Mouse (Mus musculus): ENCODE measurements around the gene Armc2.
A peak's percentile ranks its signal among the peaks of the same experiment; 100 is the strongest.

Gene Armc2

GRCm38 (mm10) chr10:42010761-42011435 lies 7.3 kb downstream of the Armc2 start:
- no peak for DNase-seq

DNA sequence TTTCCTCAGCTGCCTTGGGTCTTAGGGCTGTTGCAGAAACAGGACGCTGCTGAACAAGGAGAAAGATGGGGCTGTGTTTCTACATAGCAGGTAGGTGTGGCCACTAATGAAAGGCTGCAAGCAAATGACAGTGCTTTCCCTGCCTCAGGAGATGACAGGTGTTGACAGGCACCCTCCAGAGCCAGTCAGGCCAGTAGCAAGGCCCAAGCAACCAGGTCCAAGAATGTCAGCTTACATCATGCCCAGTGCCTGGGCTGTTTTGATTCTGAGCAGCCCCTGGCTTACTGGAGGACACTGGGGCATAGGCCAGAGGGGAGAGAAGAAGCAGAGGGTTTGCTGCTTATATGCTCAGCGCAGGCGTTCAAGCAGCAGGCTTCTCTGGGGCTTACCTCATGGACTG lies 13.0 kb downstream of the Armc2 start:
- DNase-seq: peak; percentile 52 to 58

DNA sequence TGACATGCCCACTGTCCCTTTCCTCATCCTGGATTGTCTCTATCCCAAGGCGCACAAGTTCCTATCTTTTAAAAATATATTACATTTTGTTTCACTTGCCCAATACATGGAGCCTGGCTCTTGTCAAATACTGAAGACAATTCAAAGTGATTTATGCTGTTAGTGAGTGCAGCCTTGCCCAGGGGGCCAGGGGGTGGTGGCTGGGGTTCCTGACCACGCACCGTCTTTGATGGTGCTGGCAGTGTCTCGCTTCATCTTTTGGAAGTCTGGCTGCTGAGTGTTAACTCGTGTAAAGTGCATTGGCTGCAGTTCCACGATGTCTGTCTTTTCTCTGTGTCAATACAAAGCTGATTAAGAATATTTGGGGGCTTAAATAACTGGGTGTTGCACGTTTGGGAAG lies 13.6 kb downstream of the Armc2 start:
- no peak for DNase-seq

GRCm38 (mm10) chr10:42004056-42004455 lies 14.2 kb downstream of the Armc2 start:
- no peak for DNase-seq

GRCm38 (mm10) chr10:42003576-42003975 lies 14.7 kb downstream of the Armc2 start:
- no peak for DNase-seq

DNA sequence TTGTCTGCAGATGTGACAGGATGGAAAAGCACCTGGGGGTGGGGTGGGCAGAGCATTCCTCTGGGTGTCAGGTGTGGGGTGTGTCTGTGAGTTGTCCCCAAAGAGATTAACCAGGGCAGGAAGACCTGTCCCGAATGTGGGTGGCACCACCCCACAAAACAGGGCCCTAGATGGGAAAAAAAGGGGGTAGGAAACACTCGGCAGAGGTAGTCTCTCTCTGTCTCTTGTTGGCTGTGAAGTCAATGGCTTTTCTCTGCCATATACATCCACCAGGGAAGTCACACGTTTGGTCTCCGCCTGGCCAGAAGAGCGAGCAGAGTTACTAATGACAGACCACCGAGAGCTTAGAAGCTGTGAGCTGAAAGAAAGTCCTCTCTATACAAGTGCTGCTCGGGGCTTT lies 15.8 kb downstream of the Armc2 start:
- no peak for DNase-seq

GRCm38 (mm10) chr10:42001260-42001659 lies 17.0 kb downstream of the Armc2 start:
- DNase-seq: no peak

DNA sequence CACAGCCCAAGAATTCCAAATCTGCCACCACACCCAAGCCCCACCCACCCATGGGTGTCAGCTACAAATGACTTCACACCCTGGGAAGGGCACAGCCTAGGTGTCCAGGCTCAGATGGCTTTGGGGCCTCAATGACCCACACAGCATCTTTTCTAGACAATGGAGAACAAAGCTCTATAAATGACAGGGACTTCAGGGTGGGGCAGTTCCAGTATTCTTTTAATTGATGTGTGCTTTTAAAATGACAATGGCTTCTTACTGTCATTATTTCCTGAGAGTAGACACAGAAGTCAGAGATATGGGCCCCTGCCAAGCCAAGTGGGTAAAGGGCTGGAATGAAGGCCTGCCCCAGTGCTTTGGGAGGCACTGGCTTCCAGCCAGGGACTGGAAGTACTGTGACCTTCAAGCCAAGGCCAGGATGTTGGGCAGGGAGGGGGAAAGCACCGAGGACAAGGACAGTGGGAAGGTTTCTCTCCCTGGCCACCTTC lies 20.5 kb downstream of the Armc2 start:
- no peak for DNase-seq

GRCm38 (mm10) chr10:41996157-41996556 lies 22.1 kb downstream of the Armc2 start:
- no peak for DNase-seq

- DNase-seq: no peak
Measured at GRCm38 (mm10) chr10:41995051-41995450, 23.2 kb downstream of the Armc2 start.

GRCm38 (mm10) chr10:41994578-41994977 lies 23.7 kb downstream of the Armc2 start:
- no peak for DNase-seq

GRCm38 (mm10) chr10:41992059-41992440 lies 26.2 kb downstream of the Armc2 start:
- DNase-seq: no peak

DNA sequence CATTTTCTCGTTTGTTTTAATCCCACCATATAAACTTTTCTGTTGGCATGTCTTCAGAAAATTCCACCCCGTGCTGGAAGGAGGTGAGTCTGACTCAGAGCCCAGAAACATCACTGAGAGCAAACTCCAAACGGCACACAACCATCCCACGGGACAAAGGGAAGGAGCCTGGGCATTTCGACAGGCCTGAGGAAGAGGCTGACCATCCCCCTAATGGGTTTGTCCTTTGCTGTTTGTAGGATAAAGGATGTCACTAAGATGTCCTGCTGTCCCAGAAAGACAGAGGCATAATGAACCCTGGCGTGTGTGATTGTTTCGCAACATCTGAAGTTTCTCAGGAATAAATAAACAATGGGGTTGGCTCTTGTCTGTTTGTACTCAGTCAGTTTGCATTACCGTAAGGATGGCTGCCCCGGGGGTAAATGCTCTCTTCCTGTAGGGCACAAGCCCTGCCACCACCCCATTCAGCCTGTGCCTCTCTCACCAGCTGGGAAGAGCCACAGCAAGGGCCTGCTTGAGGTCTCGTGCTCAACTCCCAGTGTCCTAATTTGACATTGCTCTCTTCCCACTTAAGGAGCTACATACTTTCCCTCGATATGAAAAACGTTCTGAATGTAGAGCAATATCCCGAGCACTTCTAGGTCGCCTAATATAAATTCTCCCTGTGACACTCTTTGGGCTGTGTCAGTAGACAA lies 26.7 kb downstream of the Armc2 start:
- DNase-seq: no peak

DNA sequence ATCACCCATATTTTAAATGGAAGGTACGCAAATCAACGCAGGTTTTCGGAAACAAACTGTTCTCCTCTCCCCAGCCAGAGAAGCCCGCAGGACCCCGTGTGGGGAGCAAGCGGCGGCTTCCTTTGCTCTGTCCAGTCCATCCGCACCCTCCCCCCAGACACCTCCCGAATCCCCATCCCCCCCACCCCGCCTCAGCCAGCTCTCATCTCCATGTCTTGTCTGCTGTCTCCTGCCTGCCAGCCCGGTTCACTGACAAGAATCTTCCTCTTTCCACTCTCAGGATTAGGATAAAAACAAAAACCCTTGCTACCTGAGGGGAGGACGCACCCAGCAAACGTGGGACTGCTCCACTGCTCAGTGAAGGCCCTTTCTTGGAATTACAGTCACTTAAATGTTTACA lies 27.3 kb downstream of the Armc2 start:
- DNase-seq: no peak

DNA sequence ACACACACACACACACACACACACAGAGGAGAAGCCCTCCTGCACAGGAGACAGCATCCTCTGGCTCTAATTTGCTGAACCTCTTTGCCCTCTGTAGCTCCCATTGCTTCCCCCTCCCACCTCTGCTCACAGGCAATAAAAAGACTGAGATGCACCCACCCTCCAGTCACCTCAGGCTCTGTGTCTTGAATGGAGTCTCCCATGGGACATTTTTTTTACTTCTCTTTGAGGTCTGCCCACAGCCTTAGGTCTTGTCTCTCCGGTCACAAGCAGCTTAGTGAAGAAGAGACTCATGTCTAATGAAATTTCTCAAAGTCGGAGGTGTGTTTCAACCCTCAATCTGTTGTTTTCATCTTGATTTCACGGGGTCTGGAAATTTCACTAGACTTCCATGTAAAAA lies 29.3 kb downstream of the Armc2 start:
- DNase-seq: no peak

- DNase-seq: no peak
Measured at GRCm38 (mm10) chr10:41986126-41986525, 32.1 kb downstream of the Armc2 start.

DNA sequence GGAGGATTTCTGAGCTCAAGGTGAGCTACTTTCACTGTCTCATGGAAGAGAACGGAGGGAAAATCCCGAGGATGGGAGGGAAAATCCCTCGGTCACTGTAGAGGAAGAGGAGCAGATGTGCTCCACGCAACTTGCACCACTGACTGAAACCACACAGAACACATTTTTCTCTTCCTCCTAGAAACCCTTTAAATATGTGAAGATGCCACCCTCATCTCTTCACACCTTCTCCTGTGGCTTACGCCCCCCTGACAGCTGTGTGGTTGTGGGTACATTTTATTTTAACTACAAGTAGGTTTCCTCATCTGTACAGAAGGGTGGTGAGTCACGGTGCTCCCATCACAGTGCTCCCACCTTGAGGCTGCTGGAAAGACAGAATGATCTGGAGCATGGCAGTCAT lies 34.0 kb downstream of the Armc2 start:
- no peak for DNase-seq

DNA sequence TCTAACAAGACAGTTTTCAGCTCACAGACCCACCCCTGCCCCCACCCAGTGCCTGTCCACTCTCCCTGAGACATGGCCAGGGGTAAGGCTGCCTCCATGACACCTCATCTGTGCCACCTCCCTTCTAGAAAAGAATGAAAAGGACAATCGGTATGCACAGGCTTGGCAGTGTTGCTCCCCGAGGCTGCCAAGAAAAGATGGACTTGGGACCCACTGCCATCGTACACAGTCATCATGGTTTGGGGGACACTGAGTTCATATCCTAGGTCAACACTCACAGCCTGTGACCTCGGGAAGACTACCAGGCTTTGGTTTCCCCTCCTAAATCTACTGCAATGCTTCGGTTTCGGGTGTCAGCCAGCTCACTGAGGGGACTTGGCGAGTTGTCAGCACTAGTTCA lies 35.4 kb downstream of the Armc2 start:
- no peak for DNase-seq

GRCm38 (mm10) chr10:41980772-41981383 lies 37.4 kb downstream of the Armc2 start:
- peak; percentile 67 to 81 for DNase-seq

- no peak for DNase-seq
Measured at GRCm38 (mm10) chr10:41978403-41979234, 39.6 kb downstream of the Armc2 start.

DNA sequence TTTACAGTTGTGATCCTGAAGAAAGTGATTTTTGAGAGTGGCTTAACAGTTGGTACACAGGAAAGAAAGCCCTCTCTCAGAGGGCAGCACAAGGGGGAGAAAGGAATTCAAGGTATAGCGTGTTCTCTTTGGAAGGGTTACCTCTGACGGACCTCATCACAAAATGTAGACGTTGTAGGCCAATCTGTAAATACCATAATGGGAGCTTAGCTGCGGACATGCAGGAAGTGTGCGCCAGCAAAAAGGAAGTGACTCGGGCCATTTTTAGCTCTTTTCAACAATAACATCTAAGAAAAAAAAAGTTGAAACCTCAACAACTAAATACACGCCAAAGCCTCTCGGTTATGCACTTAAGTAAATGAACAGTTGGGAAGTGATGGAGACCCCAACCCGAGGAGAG lies 45.6 kb downstream of the Armc2 start:
- DNase-seq: no peak

GRCm38 (mm10) chr10:41967915-41968635 lies 50.2 kb downstream of the Armc2 start:
- no peak for DNase-seq

GRCm38 (mm10) chr10:41962725-41963124 lies 55.5 kb downstream of the Armc2 start:
- DNase-seq: no peak

All from cerebellum, postnatal 25 days (tissue).